Mouse (Mus musculus) frontal cortex, adult 2 months (tissue): ENCODE data around the gene Tnfrsf26. TPM values are rescaled to one million over a fixed set of nuclear protein-coding genes. Genes with fewer than 3 reads are reported as not detected.
"Not testable (repeated sequence)": the region's sequence is repeated elsewhere in the genome, so short reads cannot be mapped to it uniquely, and the experiment has no call there.

ENCODE experiments used
- DNase-seq, 2 experiments: peaks; one replicate each; pipeline ENCODE4 v3.0.0; 2022; ENCODE audit warnings: low spot score in 1 of 2; ENCODE audit errors: extremely low spot score in 1 of 2
- polyA plus RNA-seq: library from polyadenylated mRNA; depleted of rRNA; stranded (reverse); fragments of >200 nt; gene quantifications from 2 replicates; pipeline ENCODE4 v1.2.3, GENCODE M21; 2012; rRNA removed

The Tnfrsf26 gene
- polyA plus RNA-seq: 0.18 and 0.21 TPM in 2 replicates

DNA sequence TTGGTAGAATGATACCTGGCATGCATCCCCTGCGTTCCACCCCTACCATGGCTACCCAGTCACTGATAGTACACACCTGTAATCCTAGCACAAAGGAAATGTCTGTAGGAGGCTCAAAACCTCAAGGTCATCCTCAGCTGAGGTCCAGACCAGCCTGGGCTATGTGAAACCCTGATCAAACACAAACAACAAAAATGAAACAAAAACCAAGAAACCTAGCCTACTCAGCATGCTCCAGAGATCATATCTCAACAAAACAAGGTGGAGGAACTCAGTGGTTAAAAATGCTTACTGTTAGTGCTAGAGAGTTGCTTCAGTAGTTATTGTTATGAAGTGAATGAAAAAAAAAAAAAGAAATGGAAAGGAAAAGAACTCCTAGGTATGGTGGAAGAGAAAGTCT lies at the start of gene Tnfrsf26:
Tnfrsf26 (minus strand) TSS at position 183 of the 400 bp plus-strand sequence.
- no peak for DNase-seq

DNA sequence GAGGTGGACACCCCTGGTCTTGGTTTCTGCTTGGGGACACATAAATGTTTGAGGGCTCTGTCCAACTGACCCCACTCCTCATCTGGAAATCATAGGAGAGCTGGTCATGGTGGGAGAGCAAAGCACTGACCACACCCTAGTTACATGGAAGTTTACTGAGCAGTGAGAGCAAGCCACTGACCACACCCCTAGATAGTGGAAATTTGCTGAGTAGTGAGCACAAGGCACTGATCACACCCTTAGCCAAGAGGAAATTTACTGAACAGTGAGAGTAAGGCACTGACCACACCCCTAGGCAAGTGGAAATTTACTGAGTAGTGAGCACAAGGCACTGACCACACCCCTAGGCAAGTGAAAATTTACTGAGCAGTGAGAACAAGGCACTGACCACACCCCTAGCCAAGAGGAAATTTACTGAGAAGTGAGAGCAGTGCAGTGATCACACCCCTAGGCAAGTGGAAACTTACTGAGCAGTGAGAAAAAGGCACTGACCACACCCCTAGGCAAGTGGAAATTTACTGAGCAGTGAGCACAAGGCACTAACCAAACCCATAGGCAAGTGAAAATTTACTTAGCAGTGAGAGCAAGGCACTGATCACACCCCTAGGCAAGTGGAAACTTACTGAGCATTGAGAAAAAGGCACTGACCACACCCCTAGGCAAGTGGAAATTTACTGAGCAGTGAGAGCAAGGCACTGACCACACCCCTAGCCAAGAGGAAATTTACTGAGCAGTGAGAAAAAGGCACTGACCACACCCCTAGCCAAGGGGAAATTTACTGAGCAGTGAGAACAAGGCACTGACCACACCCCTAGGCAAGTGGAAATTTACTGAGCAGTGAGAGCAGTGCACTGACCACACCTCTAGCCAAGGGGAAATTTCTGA lies 38.1 kb upstream of the Tnfrsf26 start:
- DNase-seq: no peak

DNA sequence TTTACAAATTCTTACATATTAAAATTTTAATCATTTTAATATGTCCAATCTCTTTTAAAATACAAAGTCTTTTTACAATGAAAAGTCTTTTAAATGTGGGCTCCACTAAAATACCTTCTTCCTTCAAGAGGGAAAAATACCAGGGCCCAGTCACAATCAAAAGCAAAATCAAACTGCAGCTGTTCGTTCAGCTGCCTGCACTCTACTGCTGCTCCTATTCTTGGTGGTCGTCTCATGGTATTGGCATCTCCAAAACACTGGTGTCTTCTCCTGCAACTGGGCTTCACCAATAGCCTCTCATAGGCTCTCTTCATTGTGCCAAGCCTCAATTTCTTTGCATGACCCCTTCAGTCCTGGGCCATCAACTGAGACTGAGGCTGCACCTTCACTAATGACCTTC lies 34.9 kb upstream of the Tnfrsf26 start:
- no peak for DNase-seq

DNA sequence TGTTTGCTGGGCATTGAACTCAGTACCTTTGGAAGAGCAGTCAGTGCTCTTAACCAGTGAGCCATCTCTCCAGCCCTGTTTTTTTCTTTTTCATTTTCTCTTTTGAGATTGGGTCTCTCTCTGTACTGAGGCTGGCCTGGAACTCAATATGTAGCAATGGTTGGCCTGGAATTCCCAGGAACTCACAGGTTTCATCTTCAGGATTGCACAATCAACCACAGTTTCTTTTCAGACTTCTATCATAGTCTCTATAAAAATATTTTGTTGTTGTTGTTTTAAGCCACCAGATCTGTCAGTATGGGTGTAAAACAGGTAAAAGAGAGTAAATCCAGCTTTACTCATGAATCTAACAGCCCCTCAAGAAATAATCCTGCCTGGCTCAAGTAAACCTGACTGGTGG lies 32.3 kb upstream of the Tnfrsf26 start:
- no peak for DNase-seq

DNA sequence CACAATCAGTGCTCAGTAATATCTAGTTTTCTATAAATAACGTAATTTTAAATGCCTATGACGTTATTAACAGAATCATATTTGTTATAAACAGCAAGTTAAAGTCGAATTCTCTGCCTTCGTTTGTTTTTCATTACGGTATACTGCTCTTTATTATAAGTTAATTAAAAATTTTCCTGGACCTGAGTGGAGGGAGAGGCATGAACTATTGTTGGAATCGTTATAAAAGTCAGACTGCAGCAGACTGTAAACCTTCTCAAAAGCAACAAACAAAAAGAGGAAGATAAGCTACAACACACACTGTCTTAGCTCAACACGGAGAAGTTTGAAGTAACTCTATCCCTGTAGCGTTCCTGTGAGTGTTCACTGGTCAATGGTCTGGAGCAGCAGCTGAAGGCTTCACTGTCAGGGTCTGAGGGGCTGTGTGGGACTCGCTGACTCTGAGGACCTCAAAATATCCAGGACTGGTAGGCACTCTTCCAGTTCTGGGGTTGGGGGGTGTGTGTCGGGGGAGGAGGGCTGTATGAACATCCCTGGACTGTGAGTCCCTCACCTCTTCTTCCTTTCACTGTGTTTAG lies 21.3 kb upstream of the Tnfrsf26 start:
- DNase-seq: not testable (repeated sequence)

DNA sequence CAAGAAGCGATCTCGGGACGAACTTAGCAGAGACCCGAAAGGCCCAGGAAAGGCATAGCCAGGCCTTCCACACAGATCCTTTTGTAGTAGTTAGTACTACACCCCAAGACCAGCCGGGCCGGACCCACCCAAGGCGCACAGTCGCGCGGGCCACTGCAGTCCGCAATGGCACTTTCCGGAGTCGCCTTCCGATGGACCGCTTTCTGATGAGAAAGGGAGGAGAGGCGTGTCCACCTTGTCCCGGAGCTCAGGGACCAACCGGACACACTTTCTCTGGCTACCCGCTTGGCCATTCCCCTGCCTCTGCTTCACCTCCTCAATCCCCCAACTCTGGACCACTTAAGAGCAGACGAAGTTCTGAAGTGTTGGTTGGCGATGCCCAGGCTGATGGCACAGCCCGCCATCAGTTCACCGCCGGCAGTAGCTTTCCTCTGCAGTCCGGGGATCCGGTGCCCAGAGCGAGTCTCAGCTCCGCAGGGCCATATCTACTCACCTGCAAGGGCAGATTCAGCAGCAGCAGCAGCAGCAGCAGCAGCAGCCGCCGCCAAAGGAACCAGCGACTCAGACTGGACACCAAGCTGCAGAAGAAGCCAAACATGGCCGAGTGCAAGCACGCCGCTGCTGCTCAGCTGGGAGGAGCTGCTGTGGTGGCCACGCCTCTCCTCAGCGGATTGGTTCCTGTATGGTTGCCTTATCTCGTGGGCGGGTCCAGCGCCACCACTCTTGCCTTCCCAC lies 20.7 kb upstream of the Tnfrsf26 start, which contains the start of gene Tnfrsf22:
Tnfrsf22 (minus strand) TSS at position 628 of the 735 bp plus-strand sequence.
- peak; percentile 37 to 78 for DNase-seq

DNA sequence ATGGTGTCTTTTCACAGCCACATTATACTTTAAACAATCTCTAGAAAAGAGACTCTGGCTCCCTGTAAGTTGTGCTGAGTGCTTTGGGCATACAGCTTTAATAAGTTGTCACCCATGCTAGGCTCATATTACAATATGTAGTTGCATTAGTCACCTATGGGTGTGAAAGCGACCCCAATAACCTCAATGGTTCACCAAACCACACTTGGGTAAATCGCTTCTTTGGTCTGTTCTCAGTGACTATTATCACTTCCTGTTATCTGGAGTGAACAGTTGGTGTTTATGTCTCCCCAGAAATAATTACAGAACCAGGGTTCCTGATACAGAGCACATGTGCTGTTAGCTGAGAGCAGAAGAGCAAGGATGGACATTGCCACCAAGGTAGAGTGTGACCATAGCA lies 15.4 kb upstream of the Tnfrsf26 start:
- not testable (repeated sequence) for DNase-seq

DNA sequence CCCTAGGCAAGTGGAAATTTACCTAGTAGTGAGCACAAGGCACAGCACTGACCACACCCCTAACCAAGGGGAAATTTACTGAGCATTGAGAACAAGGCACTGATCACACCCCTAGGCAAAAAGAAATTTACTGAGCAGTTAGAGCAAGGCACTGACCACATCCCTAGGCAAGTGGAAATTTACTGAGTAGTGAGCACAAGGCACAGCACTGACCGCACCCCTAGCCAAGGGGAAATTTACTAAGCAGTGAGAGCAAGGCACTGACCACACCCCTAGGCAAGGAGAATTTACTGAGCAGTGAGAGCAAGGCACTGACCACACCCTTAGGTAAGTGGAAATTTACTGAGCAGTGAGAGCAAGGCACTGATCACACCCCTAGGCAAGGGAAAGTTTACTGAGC lies 8.2 kb upstream of the Tnfrsf26 start:
- DNase-seq: no peak

DNA sequence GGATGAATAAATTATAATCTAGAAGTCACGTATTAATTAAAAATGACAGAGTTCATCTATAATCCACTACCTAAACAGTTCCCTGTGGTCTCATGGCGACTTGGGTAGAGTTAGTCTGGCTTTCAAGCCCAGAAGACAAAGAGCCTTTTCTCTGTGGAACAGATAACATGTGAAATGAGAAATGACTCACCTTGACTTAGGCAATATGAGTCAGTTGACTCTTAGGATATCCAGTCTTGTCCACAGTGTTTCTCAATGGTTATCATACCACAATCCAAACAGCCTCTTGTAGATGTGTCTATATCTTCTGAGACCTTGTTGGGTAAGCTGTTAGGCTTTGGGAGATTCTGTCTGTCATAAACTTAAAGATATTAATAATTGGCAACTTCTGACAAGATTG lies 3.0 kb upstream of the Tnfrsf26 start:
- DNase-seq: no peak

DNA sequence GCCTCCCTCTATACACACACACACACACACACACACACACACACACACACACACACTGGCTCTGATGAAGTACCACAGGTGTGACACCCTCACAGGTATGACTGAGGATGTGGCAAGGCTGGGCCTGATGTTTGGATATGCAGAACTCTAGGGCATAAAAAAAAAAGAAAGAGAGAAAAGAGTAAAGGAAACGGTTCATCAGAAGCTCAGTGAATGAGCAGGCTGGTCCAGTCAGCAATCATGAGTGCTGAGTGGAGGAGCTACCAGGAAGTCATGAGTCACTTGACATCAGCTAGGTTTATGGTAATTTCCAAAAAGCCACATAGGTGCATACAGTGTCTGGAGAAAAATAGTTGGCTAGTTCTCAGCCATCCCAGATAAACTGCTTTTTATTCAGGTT lies 979 bp upstream of the Tnfrsf26 start:
- DNase-seq: no peak

DNA sequence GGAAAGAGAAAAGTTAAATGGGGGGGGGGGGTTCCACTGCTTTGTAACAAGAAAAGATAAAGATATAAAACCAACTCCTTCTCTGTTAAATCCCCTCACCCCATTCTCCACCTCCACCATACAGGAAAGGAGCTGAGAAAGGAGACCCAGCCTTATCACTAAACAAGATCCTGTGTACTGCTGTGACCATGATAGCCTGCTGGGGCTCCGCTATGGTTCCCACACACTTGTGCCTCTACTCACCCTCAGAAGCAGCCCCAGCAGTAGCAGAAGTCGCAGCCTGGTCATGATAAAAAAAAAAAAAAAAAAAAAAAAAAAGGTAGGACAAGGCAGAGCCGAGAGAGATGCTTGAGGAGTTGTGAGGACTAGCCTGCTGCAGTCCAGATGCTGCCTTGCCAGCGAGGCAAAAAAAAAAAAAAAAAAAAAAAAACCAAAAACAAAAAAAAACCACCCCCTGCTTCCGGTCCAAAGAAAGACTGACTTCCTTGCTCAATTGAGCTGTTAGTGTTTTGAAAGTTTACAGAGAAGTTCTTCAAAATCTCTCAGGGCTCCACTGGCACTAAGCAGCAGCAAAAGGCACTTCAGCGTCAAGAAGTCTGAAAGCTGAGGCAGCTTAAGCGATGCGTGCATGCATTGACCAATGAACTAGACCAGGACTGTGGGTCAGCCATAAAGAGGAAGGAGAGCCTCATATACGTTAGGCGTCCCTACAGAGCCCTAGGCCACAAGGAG lies 801 bp downstream of the Tnfrsf26 start:
- no peak for DNase-seq

DNA sequence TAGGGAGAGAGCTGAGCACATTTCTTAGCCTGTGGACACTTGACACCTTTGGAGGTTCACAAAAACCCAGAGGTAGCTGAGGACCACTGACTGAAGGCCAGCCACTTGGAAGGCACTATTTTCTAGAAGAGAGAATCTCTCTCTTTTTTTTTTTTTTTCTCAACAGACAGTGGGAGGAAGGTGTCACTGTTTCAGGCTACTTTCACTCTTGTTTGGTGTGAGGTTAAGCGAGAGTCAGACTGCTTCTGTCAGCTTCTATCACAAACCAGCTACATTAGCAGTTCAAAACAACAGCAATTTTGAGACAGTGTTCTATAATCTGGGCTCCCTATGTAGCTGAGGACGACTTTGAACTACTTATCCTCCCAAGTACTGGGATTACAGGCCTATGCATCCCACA lies 2.3 kb downstream of the Tnfrsf26 start:
- DNase-seq: no peak

DNA sequence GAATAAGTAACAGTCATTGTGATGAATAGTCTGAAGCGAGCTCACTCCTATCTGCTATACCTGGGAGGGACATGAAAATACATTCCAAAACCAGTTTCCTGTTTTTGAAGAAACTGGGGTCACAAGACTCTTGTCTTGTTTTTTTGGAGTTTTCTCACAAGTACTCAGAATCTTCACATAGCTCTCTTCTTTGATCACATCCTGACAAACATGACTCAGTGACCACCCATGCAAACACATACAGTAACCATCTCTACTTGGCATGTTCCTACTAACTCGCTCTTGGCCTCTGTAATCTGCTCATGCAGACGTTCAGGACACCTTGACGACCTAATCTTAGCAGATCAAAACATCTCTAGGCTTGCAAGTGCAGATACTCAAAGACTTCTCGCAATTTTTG lies 3.4 kb downstream of the Tnfrsf26 start:
- DNase-seq: no peak

DNA sequence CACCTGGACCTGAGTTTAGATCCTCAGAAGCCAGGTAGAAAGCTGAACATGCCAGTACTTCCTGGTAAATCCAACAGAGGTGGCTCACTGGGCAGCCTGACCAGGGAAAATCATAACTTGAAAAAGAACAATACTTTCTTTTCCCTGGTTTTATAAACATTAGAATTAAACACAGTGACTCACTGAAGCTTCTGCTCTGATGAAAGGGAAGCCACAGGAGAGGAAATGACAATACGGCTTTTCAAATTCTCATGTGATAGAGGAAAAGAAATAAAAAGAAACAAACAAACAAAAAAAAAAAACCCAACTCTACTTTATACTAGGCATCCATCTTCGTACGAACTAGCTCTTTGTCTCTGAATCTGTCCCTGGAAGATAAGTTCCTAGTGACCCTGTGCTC lies 4.0 kb downstream of the Tnfrsf26 start:
- no peak for DNase-seq

DNA sequence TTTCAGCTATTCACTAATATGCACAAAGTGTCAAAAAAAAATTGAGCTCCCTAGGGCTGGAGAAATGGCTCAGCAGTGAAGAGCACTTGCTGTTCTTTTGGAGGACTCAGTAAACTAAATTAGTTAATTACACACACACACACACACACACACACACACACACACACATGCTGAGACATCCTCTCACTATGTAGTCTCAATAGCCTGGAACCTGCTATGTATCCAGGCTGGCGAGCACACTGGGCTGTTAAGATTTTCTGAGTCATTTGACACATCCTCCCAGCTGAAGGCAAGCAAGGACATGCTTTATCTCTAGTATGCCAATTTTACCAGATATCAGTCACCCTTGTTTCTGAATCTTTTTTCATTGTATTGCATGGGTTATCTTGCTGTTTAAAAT lies 7.6 kb downstream of the Tnfrsf26 start:
- peak in 1 of 2 experiments; percentile 11 for DNase-seq

DNA sequence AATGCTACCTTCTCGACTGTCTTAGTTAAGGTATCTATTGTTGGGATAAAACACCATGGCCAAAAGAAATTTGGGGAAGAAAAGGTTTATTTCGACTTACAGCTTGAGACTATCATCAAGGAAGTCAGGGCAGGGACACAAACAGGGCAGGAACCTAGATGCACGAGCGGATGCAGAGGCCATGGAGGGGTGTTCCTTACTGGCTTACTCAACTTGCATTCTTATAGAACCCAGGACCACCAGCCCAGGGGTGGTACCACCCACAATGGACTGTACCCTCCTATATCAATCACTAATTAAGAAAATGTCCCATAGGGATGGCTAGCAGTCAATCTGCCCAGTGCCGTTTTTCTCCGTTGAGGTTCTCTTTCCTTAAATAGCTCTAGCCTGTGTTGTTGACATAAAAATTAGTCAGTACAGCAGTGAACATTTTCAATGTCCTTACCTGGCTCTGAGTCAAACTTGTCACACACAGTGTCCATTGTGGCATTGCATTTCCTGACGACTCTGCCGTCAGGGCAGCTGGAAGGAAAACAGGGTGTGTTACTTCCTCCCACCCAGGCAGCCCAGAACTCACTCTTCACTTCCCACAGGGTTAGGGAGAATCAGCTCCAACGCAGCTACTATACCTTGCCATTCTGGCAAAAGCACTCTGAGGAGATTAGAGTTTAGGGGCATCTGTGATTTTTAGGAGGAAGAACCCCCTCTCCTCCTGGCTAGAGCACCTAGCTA lies 14.0 kb downstream of the Tnfrsf26 start:
- no peak for DNase-seq

DNA sequence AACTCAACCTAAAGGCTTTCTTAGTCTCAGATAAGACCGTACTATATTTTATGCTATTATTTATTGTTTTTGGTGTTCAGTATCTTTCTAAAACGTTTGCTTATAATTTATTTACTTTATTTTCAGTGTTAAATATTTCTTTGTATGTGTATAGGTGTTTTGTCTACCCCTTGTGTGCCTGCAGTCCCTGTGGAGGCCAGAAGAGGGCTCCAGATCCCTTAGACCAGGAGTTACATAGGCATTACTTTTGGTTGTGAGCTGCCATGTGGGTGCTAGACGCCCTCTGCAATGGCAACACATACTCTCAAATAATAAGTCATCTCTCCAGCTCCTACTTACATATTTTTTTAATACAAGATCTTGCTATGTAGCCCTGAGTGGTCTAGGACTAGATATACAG lies 16.3 kb downstream of the Tnfrsf26 start:
- no peak for DNase-seq

DNA sequence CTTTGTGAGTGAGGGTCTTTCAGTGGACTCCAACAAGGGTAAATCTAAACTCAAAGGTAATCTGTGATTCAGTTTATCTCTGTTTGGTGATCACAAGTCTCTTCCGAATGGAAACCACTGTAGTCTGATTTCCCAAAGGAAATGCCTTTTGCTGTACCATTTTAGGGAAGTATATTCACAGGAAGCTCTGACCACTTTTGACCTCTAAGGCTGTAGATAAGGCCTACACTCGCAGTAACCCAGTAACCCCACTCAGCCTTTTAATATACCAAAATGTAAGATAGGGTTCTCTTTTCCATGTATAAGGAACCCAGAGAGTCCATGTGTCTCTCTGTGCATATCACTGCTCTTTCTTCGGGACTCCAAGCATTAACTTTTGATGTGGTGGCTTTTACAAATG lies 23.2 kb downstream of the Tnfrsf26 start:
- no peak for DNase-seq

DNA sequence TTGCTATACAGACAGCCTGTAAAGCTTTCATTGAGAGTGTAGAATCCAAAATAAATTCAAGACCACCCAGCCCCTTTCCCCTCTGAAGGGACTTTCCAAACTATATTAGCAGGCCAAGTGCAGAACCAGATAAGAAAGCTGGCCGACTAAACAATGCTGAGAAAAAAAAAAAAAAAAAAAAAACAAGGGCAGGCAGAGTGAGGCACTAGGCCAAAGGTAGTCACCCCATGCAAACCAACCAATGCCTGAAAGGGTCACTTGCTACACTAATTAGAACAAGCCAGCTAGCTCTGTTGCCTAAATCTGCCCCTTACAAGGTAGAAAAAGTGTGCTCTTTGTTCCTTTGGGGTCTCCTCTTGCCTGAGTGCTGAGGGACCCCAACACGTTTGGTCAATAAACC lies 23.6 kb downstream of the Tnfrsf26 start:
- no peak for DNase-seq

DNA sequence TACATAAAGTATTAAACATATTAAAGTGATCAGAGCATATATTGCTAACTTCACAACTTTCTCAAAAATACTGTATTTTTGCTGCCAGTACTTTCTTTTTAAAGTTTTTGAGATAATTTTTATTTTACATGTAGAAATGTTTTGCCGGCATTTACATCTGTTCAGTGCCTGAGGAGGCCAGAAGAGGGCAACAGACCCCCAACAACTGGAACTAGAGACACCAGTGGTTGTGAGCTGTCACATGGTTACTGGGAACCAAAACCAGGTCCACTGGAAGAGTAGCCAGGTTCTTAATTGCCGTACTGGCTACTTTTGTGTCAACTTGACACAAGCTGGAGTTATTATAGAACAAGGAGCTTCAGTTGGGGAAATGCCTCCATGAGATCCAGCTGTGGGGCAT lies 26.8 kb downstream of the Tnfrsf26 start:
- DNase-seq: no peak
